Mouse (Mus musculus): ENCODE data around the gene Dennd4a. TPM values are rescaled to one million over a fixed set of nuclear protein-coding genes. Genes with fewer than 3 reads are reported as not detected.
A peak's percentile ranks its signal among the peaks of the same experiment; 100 is the strongest.

Gene Dennd4a
- polyA plus RNA-seq, 2 experiments: 8.7 to 9.7 TPM

DNA sequence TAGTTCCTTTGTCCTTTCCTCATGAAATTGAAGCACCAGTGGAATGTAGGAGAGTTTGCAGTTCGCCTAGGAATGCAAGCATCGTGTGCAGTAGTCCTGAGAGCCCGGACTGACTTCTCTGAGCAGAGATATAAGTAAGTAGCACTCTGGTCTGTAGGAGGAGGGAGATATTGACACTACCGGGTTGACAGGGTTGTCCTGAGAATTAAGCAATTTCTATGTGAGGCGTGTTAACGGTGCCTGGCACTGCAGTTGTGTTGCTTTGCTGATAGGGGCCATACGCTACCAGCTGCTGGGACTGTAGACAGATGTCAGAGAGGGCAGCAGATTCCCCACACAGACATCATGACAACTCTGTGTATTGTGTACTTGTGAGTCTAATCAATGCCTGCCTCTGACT is 142.1 kb downstream of the Dennd4a start:
- WGBS: 74% methylated on average over 7 of the region's 7 CpGs
- no peak for ATAC-seq (ENCODE audit: low FRiP score, low read depth)
- no peaks in the 10 kb centered on the region for H3K9me3 ChIP-seq (ENCODE audit: control insufficient read depth, low read length)
- DNase-seq (ENCODE audit: low spot score): no peak
- no peak overlapping the region for H3K4me3 ChIP-seq (replicated peaks; ENCODE audit: low read length)
- no peaks in the 10 kb centered on the region for H3K4me1 ChIP-seq (ENCODE audit: control insufficient read depth, insufficient read depth, low read length)
- no peaks in the 10 kb centered on the region; the same call in 1 of the 2 replicates for H3K27me3 ChIP-seq (ENCODE audit: control insufficient read depth, insufficient read depth, low read length)
- no peak overlapping the region for H3K4me2 ChIP-seq (replicated peaks; ENCODE audit: low read depth, low read length, severe bottlenecking)
- no peak overlapping the region for H3K27ac ChIP-seq (replicated peaks; ENCODE audit: low read depth, low read length)
- H3K36me3 ChIP-seq (ENCODE audit: control insufficient read depth, insufficient read depth, low read length): no peaks in the 10 kb centered on the region
- TF ChIP-seq POLR2A (IDR thresholded peaks at IDR 0.05; ENCODE audit: borderline replicate concordance, extremely low read depth, insufficient read depth, insufficient read length): no peak
- H3K9ac ChIP-seq (ENCODE audit: low read depth, low read length, severe bottlenecking): no peak overlapping the region

DNA sequence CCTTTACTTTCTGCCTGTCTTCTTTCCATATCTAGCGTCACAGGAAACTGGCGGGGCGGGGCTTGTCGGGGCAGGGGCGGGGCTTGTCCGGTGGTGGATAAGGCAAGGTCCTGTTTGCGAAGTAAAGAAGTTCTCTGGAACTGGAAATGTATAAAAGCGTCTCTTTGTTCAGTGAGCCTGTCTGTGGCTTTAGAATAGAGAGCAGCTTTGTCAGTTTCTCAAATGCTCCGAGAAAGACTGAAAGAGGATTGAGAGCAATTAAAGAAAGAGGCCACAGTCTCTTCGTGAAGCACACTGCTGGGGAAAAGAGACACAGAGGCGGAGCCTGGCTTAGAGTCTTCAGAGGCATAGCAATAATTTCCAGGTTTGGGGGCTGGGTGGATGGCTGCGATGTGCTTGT is 145.2 kb downstream of the Dennd4a start:
- no peak for TF ChIP-seq POLR2A (IDR thresholded peaks at IDR 0.05; ENCODE audit: borderline replicate concordance, extremely low read depth, insufficient read depth, insufficient read length)
- Histone ChIP-seq H3K36me3 (ENCODE audit: control insufficient read depth, insufficient read depth, low read length) (no peaks in the 10 kb centered on the region), H3K9ac (ENCODE audit: low read depth, low read length, severe bottlenecking) (no peak overlapping the region), H3K9me3 (ENCODE audit: control insufficient read depth, low read length) (no peaks in the 10 kb centered on the region), H3K4me3 (replicated peaks; ENCODE audit: low read length) (no peak overlapping the region), H3K27ac (replicated peaks; ENCODE audit: low read depth, low read length) (0 out of 2 replicates have a peak overlapping the region, but pooled peaks have one; percentile 10), H3K27me3 (ENCODE audit: control insufficient read depth, insufficient read depth, low read length) (no peaks in the 10 kb centered on the region), H3K4me1 (ENCODE audit: control insufficient read depth, insufficient read depth, low read length) (peaks cover under 1% of the 10 kb centered on the region; the same call in 1 of the 2 replicates), H3K4me2 (replicated peaks; ENCODE audit: low read depth, low read length, severe bottlenecking) (no peak overlapping the region; the same call in 1 of the 2 replicates)
- ATAC-seq (ENCODE audit: low FRiP score, low read depth) (no peak), DNase-seq (ENCODE audit: low spot score) (no peak)
- 35% methylated on average over 12 of the region's 12 CpGs for WGBS

DNA sequence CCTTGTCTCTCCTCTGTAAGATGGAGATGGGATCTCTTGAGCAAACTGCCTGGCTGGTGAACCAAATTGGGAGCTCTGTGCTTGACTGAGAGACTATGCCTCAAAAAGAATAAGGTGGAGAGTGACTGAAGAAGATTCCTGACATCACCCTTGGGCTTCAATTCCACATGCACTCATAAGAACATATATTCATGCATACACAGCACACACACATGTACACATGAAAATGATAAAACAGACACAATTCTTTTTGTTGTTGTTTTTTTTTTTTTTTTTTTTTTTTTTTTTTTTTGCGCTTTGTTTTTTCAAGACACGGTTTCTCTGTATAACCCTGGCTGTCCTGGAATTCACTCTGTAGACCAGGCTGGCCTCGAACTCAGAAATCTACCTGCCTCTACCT is 146.1 kb downstream of the Dennd4a start:
- peaks cover 7% of the 10 kb centered on the region for H3K4me1 ChIP-seq (ENCODE audit: control insufficient read depth, insufficient read depth, low read length)
- WGBS: 88% methylated on average over 3 of the region's 3 CpGs
- DNase-seq (ENCODE audit: low spot score): no peak
- peaks cover under 1% of the 10 kb centered on the region; the same call in 1 of the 2 replicates for H3K36me3 ChIP-seq (ENCODE audit: control insufficient read depth, insufficient read depth, low read length)
- no peak overlapping the region for H3K27ac ChIP-seq (replicated peaks; ENCODE audit: low read depth, low read length)
- H3K4me3 ChIP-seq (replicated peaks; ENCODE audit: low read length): no peak overlapping the region
- H3K27me3 ChIP-seq (ENCODE audit: control insufficient read depth, insufficient read depth, low read length): no peaks in the 10 kb centered on the region
- H3K9ac ChIP-seq (ENCODE audit: low read depth, low read length, severe bottlenecking): no peak overlapping the region
- no peak for ATAC-seq (ENCODE audit: low FRiP score, low read depth)
- TF ChIP-seq POLR2A (IDR thresholded peaks at IDR 0.05; ENCODE audit: borderline replicate concordance, extremely low read depth, insufficient read depth, insufficient read length): no peak
- H3K9me3 ChIP-seq (ENCODE audit: control insufficient read depth, low read length): no peaks in the 10 kb centered on the region
- H3K4me2 ChIP-seq (replicated peaks; ENCODE audit: low read depth, low read length, severe bottlenecking): no peak overlapping the region

GRCm38 (mm10) chr9:64960117-64960977 is 149.2 kb downstream of the Dennd4a start, which contains the start of gene Ints14:
Ints14 (plus strand) TSS chr9:64960905.
- ATAC-seq (ENCODE audit: low FRiP score, low read depth) (peak; percentile 95), DNase-seq (ENCODE audit: low spot score) (peak; percentile 96)
- TF ChIP-seq POLR2A (IDR thresholded peaks at IDR 0.05; ENCODE audit: borderline replicate concordance, extremely low read depth, insufficient read depth, insufficient read length): peak; percentile 82; the same call in 1 of the 2 replicates
- Histone ChIP-seq H3K36me3 (ENCODE audit: control insufficient read depth, insufficient read depth, low read length) (peaks cover 26% of the 10 kb centered on the region), H3K4me3 (replicated peaks; ENCODE audit: low read length) (peak within 1 kb of the TSS; percentile 82), H3K9ac (ENCODE audit: low read depth, low read length, severe bottlenecking) (peak within 1 kb of the TSS; percentile 96), H3K27ac (replicated peaks; ENCODE audit: low read depth, low read length) (peak within 1 kb of the TSS; percentile 87), H3K27me3 (ENCODE audit: control insufficient read depth, insufficient read depth, low read length) (no peaks in the 10 kb centered on the region), H3K4me2 (replicated peaks; ENCODE audit: low read depth, low read length, severe bottlenecking) (peak within 1 kb of the TSS; percentile 57), H3K9me3 (ENCODE audit: control insufficient read depth, low read length) (no peaks in the 10 kb centered on the region), H3K4me1 (ENCODE audit: control insufficient read depth, insufficient read depth, low read length) (peaks cover 7% of the 10 kb centered on the region)
- 2% methylated on average over 27 of the region's 29 CpGs for WGBS

GRCm38 (mm10) chr9:64960978-64961320 is 149.8 kb downstream of the Dennd4a start:
- DNase-seq (ENCODE audit: low spot score): no peak
- TF ChIP-seq POLR2A (IDR thresholded peaks at IDR 0.05; ENCODE audit: borderline replicate concordance, extremely low read depth, insufficient read depth, insufficient read length): no peak
- Histone ChIP-seq H3K9ac (ENCODE audit: low read depth, low read length, severe bottlenecking) (peak overlapping the region; percentile 96), H3K9me3 (ENCODE audit: control insufficient read depth, low read length) (no peaks in the 10 kb centered on the region), H3K27me3 (ENCODE audit: control insufficient read depth, insufficient read depth, low read length) (no peaks in the 10 kb centered on the region), H3K4me1 (ENCODE audit: control insufficient read depth, insufficient read depth, low read length) (peaks cover 7% of the 10 kb centered on the region), H3K4me2 (replicated peaks; ENCODE audit: low read depth, low read length, severe bottlenecking) (peak overlapping the region; percentile 57), H3K4me3 (replicated peaks; ENCODE audit: low read length) (peak overlapping the region; percentile 82), H3K27ac (replicated peaks; ENCODE audit: low read depth, low read length) (peak overlapping the region; percentile 87), H3K36me3 (ENCODE audit: control insufficient read depth, insufficient read depth, low read length) (peaks cover 32% of the 10 kb centered on the region)
- WGBS: under 1% methylated on average over 14 of the region's 17 CpGs
- ATAC-seq (ENCODE audit: low FRiP score, low read depth): peak; percentile 76

Other genes starting within 250 kb of the Dennd4a start
- gene Rab11a, start 73.6 kb upstream of the Dennd4a start, polyA plus RNA-seq (2012; rRNA removed): 160 and 243 TPM in 2 replicates
- 406 and 434 TPM in 2 replicates for gene Rab11a, start 73.6 kb upstream of the Dennd4a start, polyA plus RNA-seq (2014; fragmentation: Nextera tagmentation; extraction: Ambion mirVana)
- gene Slc24a1, start 140.3 kb downstream of the Dennd4a start, polyA plus RNA-seq (2012; rRNA removed): 0.06 and 0.08 TPM in 2 replicates
- gene Slc24a1, start 140.3 kb downstream of the Dennd4a start, polyA plus RNA-seq (2014; fragmentation: Nextera tagmentation; extraction: Ambion mirVana): 0.03 TPM in 1 of 2 replicates, not detected in the other
- gene Ints14, start 149.6 kb downstream of the Dennd4a start, polyA plus RNA-seq (2012; rRNA removed): 37.0 and 38.1 TPM in 2 replicates
- 50.4 and 50.5 TPM in 2 replicates for gene Ints14, start 149.6 kb downstream of the Dennd4a start, polyA plus RNA-seq (2014; fragmentation: Nextera tagmentation; extraction: Ambion mirVana)
- 52.0 and 53.4 TPM in 2 replicates for gene Hacd3, start 210.4 kb downstream of the Dennd4a start, polyA plus RNA-seq (2012; rRNA removed)
- gene Hacd3, start 210.4 kb downstream of the Dennd4a start, polyA plus RNA-seq (2014; fragmentation: Nextera tagmentation; extraction: Ambion mirVana): 41.8 and 48.1 TPM in 2 replicates
- gene Dpp8, start 221.1 kb downstream of the Dennd4a start, polyA plus RNA-seq (2012; rRNA removed): 52.3 and 61.5 TPM in 2 replicates
- 29.1 and 30.3 TPM in 2 replicates for gene Dpp8, start 221.1 kb downstream of the Dennd4a start, polyA plus RNA-seq (2014; fragmentation: Nextera tagmentation; extraction: Ambion mirVana)

Measured in limb, embryonic 14.5 days (tissue).